Mouse (Mus musculus) olfactory bulb, adult 2 months (tissue): Measurements from ENCODE around the gene Zscan22.

Experiments used
- CTCF ChIP-seq: fragments of 200-500 bp; IDR thresholded peaks from 2 replicates; pipeline ENCODE4 v1.5.1; 2012; ENCODE audit warnings: low read depth, mild to moderate bottlenecking, low read length, moderate library complexity; ENCODE audit not compliant: insufficient read depth
- POLR2A ChIP-seq: fragments of 200-500 bp; IDR thresholded peaks from 2 replicates; pipeline ENCODE4 v1.6.1; 2012; ENCODE audit warnings: mild to moderate bottlenecking, low read depth, low read length, moderate library complexity; ENCODE audit not compliant: insufficient read depth

GRCm38 (mm10) chr7:12890928-12891327 lies 6.7 kb upstream of the Zscan22 start:
- TF ChIP-seq CTCF (no peak), POLR2A (no peak)
